Mouse (Mus musculus) embryo, embryonic 10.5 days (tissue): ENCODE data around the gene Ptprb.

ENCODE experiments used
- DNase-seq: peaks from one replicate; pipeline ENCODE4 v3.0.0-alpha.2; 2015; ENCODE audit warnings: low spot score

The Ptprb gene

DNA sequence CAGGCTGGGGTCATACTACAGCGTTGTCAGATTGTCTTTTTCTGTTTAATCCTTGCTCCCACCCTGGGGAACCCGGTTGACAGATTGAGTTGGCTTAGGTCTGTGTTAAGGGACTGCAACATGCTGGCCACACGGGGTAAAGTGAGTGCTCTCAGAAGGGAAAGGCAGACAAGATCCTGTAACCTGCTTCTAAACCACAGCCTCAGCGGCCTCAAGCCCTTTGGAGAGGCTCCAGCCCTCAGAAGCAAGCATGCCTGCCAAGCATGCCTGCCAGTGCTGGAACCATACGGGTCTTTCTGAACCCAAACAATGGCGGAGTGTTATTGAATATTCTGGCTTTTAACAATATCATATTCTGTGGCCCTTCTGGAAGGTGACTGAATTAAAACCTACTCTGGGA, 149.6 kb downstream of the Ptprb start:
- no peak for DNase-seq

DNA sequence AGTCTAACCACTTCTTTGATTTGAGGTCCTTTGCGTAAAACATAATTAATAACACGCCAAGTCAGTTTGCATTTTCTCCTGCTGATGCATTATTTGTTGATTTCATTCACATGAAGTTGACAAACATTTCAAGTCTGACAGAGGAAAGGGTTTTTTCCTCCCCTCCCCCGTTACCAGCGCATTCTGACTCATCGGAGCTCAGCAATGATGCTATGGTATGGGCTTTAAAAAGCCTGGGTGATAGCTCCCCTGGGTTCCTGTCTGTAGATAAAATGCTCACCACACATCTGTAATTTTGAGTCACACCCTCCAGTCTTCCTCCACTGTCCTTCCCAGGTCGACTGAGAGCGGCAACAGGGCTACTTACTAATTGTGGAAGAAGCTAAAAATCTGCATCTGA, 150.9 kb downstream of the Ptprb start:
- DNase-seq, result no peak

DNA sequence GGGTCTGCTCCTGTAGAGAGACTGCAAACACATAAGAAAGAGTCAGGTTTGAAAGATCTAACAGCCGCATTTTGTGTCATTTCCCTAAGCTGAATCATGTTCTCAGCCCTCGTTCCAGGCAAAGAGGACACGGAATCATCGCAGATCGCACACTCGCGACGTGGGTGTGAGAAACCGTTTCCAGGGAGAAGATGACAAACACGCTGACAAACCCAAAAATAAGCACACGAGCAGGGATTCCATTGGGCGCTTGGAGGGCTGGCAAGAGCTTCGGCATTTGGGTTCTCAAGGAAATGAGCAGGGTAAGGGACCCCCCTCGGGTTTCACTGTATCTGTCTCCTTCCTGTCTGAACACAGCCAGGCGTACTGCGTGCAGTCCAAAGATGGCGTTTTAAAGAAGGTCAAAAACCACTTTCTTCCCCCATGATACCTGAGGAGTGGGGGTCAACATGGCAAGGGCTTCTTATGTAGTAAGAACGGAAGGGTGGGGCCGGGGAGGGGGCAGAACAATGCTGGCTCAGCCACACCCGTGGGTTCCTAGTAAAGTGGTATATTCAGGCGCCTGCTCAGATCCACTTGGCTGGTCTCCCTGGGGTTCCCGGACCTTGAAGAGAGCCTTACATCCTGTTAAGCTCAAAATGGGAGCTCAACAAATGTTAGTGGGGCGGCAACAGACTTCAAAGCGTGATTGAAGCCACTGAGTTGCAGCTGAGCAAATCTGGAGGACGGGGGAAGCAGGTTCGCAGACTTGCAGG, 152.9 kb downstream of the Ptprb start:
- DNase-seq, result no peak

- DNase-seq, result no peak
These were observed 157.1 kb downstream of the Ptprb start for GRCm38 (mm10) chr10:116432421-116432820.

DNA sequence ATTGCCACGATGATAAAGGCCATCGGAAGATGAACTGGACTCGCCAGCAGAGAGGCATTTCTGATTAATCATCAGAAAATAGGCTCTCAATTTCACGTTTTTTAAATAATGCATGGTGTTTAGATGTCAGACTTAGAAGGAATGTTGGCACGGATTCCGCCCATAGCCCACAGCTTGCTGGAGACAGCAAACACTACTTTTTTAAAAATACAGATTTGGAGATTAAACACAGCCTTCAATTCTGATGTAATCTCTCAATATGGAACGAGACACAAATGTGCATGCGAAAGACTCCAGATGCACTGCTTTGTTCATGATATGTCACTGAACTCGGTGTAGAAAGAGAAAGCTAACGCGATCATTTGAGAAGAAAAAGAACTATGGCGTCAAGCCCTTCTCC, 160.1 kb downstream of the Ptprb start:
- DNase-seq, result no peak
